ENCODE assay signal across 7 mouse cellular contexts in genomic region chr11:97661648-97662133, GRCm38 (mm10). TPM values are rescaled to one million over a fixed set of nuclear protein-coding genes. Genes with fewer than 3 reads are reported as not detected.
A peak's percentile ranks its signal among the peaks of the same experiment; 100 is the strongest.
DNase-seq lines count a peak whose midpoint lies in the region; ATAC-seq and TF ChIP-seq lines count a peak whose summit lies in the region.

No protein-coding gene starts in this region.

- WGBS in bone marrow, adult 2 months = under 1% methylated on average over 20 of the region's 20 CpGs
- under 1% methylated on average over 20 of the region's 20 CpGs for WGBS in kidney, adult 2 months
- WGBS in lung, postnatal 0 days = 0% methylated on average over 14 of the region's 20 CpGs

- H3K4me1 ChIP-seq in bone marrow, adult 2 months (ENCODE audit: control insufficient read depth, insufficient read depth, low read length) = peaks cover 1% of the 10 kb centered on the region; the same call in 1 of the 2 replicates
- peaks cover 17% of the 10 kb centered on the region for H3K4me1 ChIP-seq in kidney, adult 2 months (ENCODE audit: control insufficient read depth, insufficient read depth, low read length)
- H3K4me1 ChIP-seq in lung, postnatal 0 days (ENCODE audit: insufficient read depth, low read depth, low read length) = peaks cover 22% of the 10 kb centered on the region

- H3K27ac ChIP-seq in bone marrow, adult 2 months (ENCODE audit: control insufficient read depth, insufficient read depth, low read depth, low read length, poor library complexity) = peak overlapping the region; percentile 82
- H3K27ac ChIP-seq in kidney, adult 2 months (ENCODE audit: insufficient read depth, low read depth, low read length) = peak overlapping the region; percentile 93
- H3K27ac ChIP-seq in lung, postnatal 0 days (ENCODE audit: low read length) = peak overlapping the region; percentile 94

- peak overlapping the region; percentile 81 for H3K4me2 ChIP-seq in lung, postnatal 0 days (replicated peaks; ENCODE audit: low read depth, low read length)

- no peaks in the 10 kb centered on the region for H3K9me3 ChIP-seq in lung, postnatal 0 days (ENCODE audit: low read length)

- no peaks in the 10 kb centered on the region for H3K36me3 ChIP-seq in kidney, adult 2 months (ENCODE audit: control insufficient read depth, insufficient read depth, low read length)
- no peaks in the 10 kb centered on the region for H3K36me3 ChIP-seq in lung, postnatal 0 days (ENCODE audit: insufficient read depth, low read length)
- H3K36me3 ChIP-seq in splenic B cell, adult 2 months (ENCODE audit: control insufficient read depth, insufficient read depth, low read length, poor library complexity, severe bottlenecking) = peaks cover 6% of the 10 kb centered on the region; the same call in 1 of the 2 replicates

- no peak for TF ChIP-seq CTCF in bone marrow, adult 2 months (IDR thresholded peaks at IDR 0.05; ENCODE audit: control insufficient read depth, insufficient read depth, low read length)
- TF ChIP-seq CTCF in kidney, adult 2 months (conservative IDR thresholded peaks at IDR 0.05; ENCODE audit: insufficient read depth, insufficient read length, low read depth, low read length) = no peak
- TF ChIP-seq CTCF in lung, postnatal 0 days (IDR thresholded peaks at IDR 0.05) = no peak

- H3K27me3 ChIP-seq in kidney, adult 2 months (replicated peaks; ENCODE audit: control insufficient read depth, insufficient read depth, low read length) = no peaks in the 10 kb centered on the region
- 0 out of 2 replicates have a peak, but pooled peaks cover 5% of the 10 kb centered on the region for H3K27me3 ChIP-seq in lung, postnatal 0 days (replicated peaks; ENCODE audit: insufficient read depth, low read length)
- H3K27me3 ChIP-seq in splenic B cell, adult 2 months (ENCODE audit: control insufficient read depth, insufficient read depth, low read length, poor library complexity, severe bottlenecking) = no peaks in the 10 kb centered on the region

- no peak for TF ChIP-seq EP300 in lung, postnatal 0 days (IDR thresholded peaks at IDR 0.05)

- ATAC-seq in lung, postnatal 0 days = peak; percentile 37

- peak; percentile 55 for DNase-seq in MN1 (ENCODE audit: low spot score)
- peak; percentile 84 to 86 for DNase-seq in heart, adult 18-20 months
- DNase-seq in kidney, adult 2 months = peak; percentile 92
- DNase-seq in lung, postnatal 0 days (ENCODE audit: low spot score) = peak; percentile 91
- peak; percentile 64 for DNase-seq in splenic B cell, adult 2 months (ENCODE audit: low read depth, low spot score)
- no peak for DNase-seq in layer of hippocampus, adult 11-12 months (ENCODE audit: low spot score)

- TF ChIP-seq POLR2A in bone marrow, adult 2 months (IDR thresholded peaks at IDR 0.05; ENCODE audit: borderline replicate concordance, control insufficient read depth, low read depth, low read length) = no peak
- TF ChIP-seq POLR2A in kidney, adult 2 months (IDR thresholded peaks at IDR 0.05; ENCODE audit: low read depth, low read length) = no peak

- peak overlapping the region; percentile 39 for H3K4me3 ChIP-seq in bone marrow, adult 2 months (replicated peaks; ENCODE audit: control insufficient read depth, low read depth, low read length)
- peak overlapping the region; percentile 47 for H3K4me3 ChIP-seq in kidney, adult 2 months (ENCODE audit: insufficient read depth, low read depth, low read length)
- peak overlapping the region; percentile 86 for H3K4me3 ChIP-seq in lung, postnatal 0 days (ENCODE audit: low read depth, low read length)

- 0 out of 2 replicates have a peak overlapping the region, but pooled peaks have one; percentile 34 for H3K9ac ChIP-seq in lung, postnatal 0 days (replicated peaks; ENCODE audit: low read depth)

RNA-seq across cellular contexts. Expression of gene Mllt6, which starts 1.5 kb away (rescaled TPM):
- polyA plus RNA-seq in bone marrow, adult 2 months (2011; ENCODE audit: insufficient read depth, insufficient read length, low replicate concordance, missing spikeins) = 13.0 and 23.7 TPM in 2 replicates
- total RNA-seq in heart, adult 18-20 months (2021) = 10 to 100 TPM; 59.5 to 60.0 TPM
- 36.6 and 40.4 TPM in 2 replicates for polyA plus RNA-seq in kidney, adult 2 months (2012; rRNA removed)
- polyA plus RNA-seq in lung, postnatal 0 days (2015; fragmentation: Nextera tagmentation; extraction: Ambion mirVana) = 3.0 and 3.5 TPM in 2 replicates

RNA-seq across cellular contexts. Expression of gene Cisd3, which starts 23.9 kb away (rescaled TPM):
- 29.3 and 76.0 TPM in 2 replicates for polyA plus RNA-seq in bone marrow, adult 2 months (2011; ENCODE audit: insufficient read depth, insufficient read length, low replicate concordance, missing spikeins)
- 100 to 1,000 TPM; 134 to 145 TPM for total RNA-seq in heart, adult 18-20 months (2021)
- polyA plus RNA-seq in kidney, adult 2 months (2012; rRNA removed) = 139 and 149 TPM in 2 replicates
- polyA plus RNA-seq in lung, postnatal 0 days (2015; fragmentation: Nextera tagmentation; extraction: Ambion mirVana) = 59.1 and 63.8 TPM in 2 replicates

RNA-seq across cellular contexts. Expression of gene Epop, which starts 32.2 kb away (rescaled TPM):
- polyA plus RNA-seq in bone marrow, adult 2 months (2011; ENCODE audit: insufficient read depth, insufficient read length, low replicate concordance, missing spikeins) = 0.41 and 6.1 TPM in 2 replicates
- 1 to 10 TPM in 1 of 2 experiments, under 1 TPM in 1; 0.84 to 1.1 TPM for total RNA-seq in heart, adult 18-20 months (2021)
- polyA plus RNA-seq in kidney, adult 2 months (2012; rRNA removed) = 0.86 and 1.2 TPM in 2 replicates
- 3.5 and 4.1 TPM in 2 replicates for polyA plus RNA-seq in lung, postnatal 0 days (2015; fragmentation: Nextera tagmentation; extraction: Ambion mirVana)

RNA-seq across cellular contexts. Expression of gene Pcgf2, which starts 38.6 kb away (rescaled TPM):
- 7.0 and 10.7 TPM in 2 replicates for polyA plus RNA-seq in bone marrow, adult 2 months (2011; ENCODE audit: insufficient read depth, insufficient read length, low replicate concordance, missing spikeins)
- 1 to 10 TPM; 4.8 to 4.9 TPM for total RNA-seq in heart, adult 18-20 months (2021)
- 53.9 and 56.5 TPM in 2 replicates for polyA plus RNA-seq in kidney, adult 2 months (2012; rRNA removed)
- polyA plus RNA-seq in lung, postnatal 0 days (2015; fragmentation: Nextera tagmentation; extraction: Ambion mirVana) = 10.5 TPM in 2 replicates

RNA-seq across cellular contexts. Expression of gene Psmb3, which starts 41.5 kb away (rescaled TPM):
- polyA plus RNA-seq in bone marrow, adult 2 months (2011; ENCODE audit: insufficient read depth, insufficient read length, low replicate concordance, missing spikeins) = 138 and 152 TPM in 2 replicates
- 100 to 1,000 TPM; 135 to 150 TPM for total RNA-seq in heart, adult 18-20 months (2021)
- 397 and 399 TPM in 2 replicates for polyA plus RNA-seq in kidney, adult 2 months (2012; rRNA removed)
- 350 and 419 TPM in 2 replicates for polyA plus RNA-seq in lung, postnatal 0 days (2015; fragmentation: Nextera tagmentation; extraction: Ambion mirVana)
